Mouse (Mus musculus): ENCODE data around the gene Il31.

GRCm38 (mm10) chr5:123524393-123524750 is 35.1 kb upstream of the Il31 start:
- TF ChIP-seq GATA1 (IDR thresholded peaks at IDR 0.05; ENCODE audit: low read length) (no peak), TAL1 (IDR thresholded peaks at IDR 0.05; ENCODE audit: low read length) (no peak)

Measured in erythroblast, embryonic 14.5 days (primary cell).